Mouse (Mus musculus): ENCODE measurements around the gene Plscr2. TPM values are rescaled to one million over a fixed set of nuclear protein-coding genes. Genes with fewer than 3 reads are reported as not detected.

The Plscr2 gene
- polyA plus RNA-seq, 1 experiment from 2014 or later, result 5.3 TPM

DNA sequence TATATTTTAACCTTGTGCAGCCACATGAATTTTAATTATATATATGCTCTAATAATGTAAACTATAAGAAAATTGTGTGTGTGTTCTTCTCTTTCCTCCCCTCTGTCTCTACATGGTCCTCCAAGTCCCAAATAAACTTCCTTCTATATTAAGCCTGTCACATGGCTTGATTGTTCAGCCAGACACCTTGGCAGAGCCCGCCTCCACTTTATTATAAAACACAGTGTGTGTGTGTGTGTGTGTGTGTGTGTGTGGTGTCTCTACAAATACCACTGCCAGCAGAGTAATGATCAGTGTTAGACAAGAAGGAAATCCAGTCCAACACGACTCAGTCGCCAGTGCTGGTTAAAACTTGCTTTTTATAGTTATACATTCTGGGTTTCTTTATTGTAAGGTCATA lies 62.3 kb downstream of the Plscr2 start:
- DNase-seq (ENCODE audit: low spot score), result no peak

DNA sequence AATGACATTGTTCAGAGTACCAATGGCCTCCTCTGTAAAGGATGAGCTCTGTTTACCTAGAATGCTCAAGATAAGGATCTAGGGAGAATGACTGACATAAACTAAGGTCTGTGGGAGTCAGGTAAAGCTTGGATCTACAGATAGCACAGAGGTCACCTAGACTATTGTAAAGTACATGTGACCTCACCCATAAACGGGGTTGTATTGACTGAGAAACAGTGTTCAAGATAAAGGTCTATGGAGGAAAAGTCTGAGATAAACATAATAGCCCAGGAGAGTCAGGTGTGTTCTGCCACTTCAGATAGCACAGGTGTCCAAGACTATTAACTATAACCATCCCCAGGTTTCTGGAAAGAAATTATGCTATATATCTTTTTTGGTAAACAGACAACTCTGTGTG lies 63.6 kb downstream of the Plscr2 start:
- no peak for DNase-seq (ENCODE audit: low spot score)

Small RNA genes lying within 50 kb of the gene (microRNA-seq; reads per million reads assigned to microRNA genes)
- gene Mir6386 (ENCODE audit: borderline number of aligned reads), result not detected

Other genes starting within 250 kb of the Plscr2 start
- gene Plscr5, start 82.7 kb upstream of the Plscr2 start, polyA plus RNA-seq (2015; fragmentation: Nextera tagmentation; extraction: Ambion mirVana), result 0.18 TPM in 1 of 2 replicates, not detected in the other
- 22.3 and 23.3 TPM in 2 replicates for gene Plscr1, start 25.9 kb upstream of the Plscr2 start, polyA plus RNA-seq (2015; fragmentation: Nextera tagmentation; extraction: Ambion mirVana)
- gene 1700057G04Rik, start 33.8 kb downstream of the Plscr2 start, polyA plus RNA-seq (2015; fragmentation: Nextera tagmentation; extraction: Ambion mirVana), result not detected in 2 replicates
- 1.1 and 1.6 TPM in 2 replicates for gene Plscr4, start 181.8 kb downstream of the Plscr2 start, polyA plus RNA-seq (2015; fragmentation: Nextera tagmentation; extraction: Ambion mirVana)

Measured in thymus, postnatal 0 days (tissue).